In the genomic region with DNA sequence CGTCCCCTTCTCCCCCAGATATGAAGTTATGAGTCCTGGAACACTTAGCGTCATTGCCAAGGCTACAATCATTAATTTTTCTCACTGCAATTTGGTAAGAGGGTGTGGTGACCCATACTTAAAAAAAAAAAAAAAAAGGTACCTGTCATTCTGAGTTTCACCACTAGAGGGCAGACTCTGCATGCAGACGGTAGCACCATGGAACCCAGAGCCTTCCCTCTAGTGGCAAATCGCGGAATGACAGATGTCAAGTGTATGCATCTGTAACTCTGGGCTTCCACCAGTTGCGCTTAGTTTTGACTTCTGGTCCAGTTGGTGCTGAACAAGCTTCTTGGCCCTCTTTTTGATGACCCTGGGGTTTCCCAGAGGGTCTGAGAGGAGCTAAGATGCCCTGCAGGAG, we compare ENCODE assay signal across 8 mouse cellular contexts. TPM values are rescaled to one million over a fixed set of nuclear protein-coding genes. Genes with fewer than 3 reads are reported as not detected.
DNase-seq lines count a peak whose midpoint lies in the region; ATAC-seq lines count a peak whose summit lies in the region.

No protein-coding gene starts in this region.

- no peak for ATAC-seq in cerebellum, adult (ENCODE audit: insufficient number of reproducible peaks, low FRiP score, low TSS enrichment)
- ATAC-seq in megakaryocyte progenitor cell, adult 5-6 weeks (replicated peaks; ENCODE audit: poor library complexity): peak; percentile 98

- DNase-seq in cerebellum, adult 11 months: peak; percentile 52
- DNase-seq in MN1 (ENCODE audit: low spot score): peak; percentile 87
- peak; percentile 57 for DNase-seq in cerebellum, adult 9-11 months
- DNase-seq in gastrocnemius, postnatal 4 days (ENCODE audit: low spot score in 2 of 2): peak; percentile 51 to 77
- DNase-seq in layer of hippocampus, postnatal 14 days (ENCODE audit: low spot score in 2 of 2): peak; percentile 51 to 74
- peak; percentile 76 to 90 for DNase-seq in spleen, postnatal 10 days (ENCODE audit: low spot score in 2 of 2)

RNA-seq across cellular contexts. Expression of a gene that starts 11.0 kb away (rescaled TPM):
- total RNA-seq in gastrocnemius, postnatal 4 days (2021): not detected
- not detected for total RNA-seq in layer of hippocampus, postnatal 14 days (2021)
- total RNA-seq in megakaryocyte progenitor cell, adult 5-6 weeks (2015): not detected in 2 replicates
- not detected in 2 replicates for total RNA-seq in megakaryocyte progenitor cell, adult 5-6 weeks (2017)

RNA-seq across cellular contexts. Expression of a gene that starts 23.1 kb away (rescaled TPM):
- not detected for total RNA-seq in gastrocnemius, postnatal 4 days (2021)
- not detected for total RNA-seq in layer of hippocampus, postnatal 14 days (2021)
- total RNA-seq in megakaryocyte progenitor cell, adult 5-6 weeks (2015): not detected in 2 replicates
- total RNA-seq in megakaryocyte progenitor cell, adult 5-6 weeks (2017): not detected in 2 replicates

RNA-seq across cellular contexts. Expression of a gene that starts 26.3 kb away (rescaled TPM):
- total RNA-seq in gastrocnemius, postnatal 4 days (2021): under 1 TPM; 0.29 to 0.39 TPM
- total RNA-seq in layer of hippocampus, postnatal 14 days (2021): under 1 TPM; 0.14 to 0.44 TPM
- not detected in 2 replicates for total RNA-seq in megakaryocyte progenitor cell, adult 5-6 weeks (2015)
- not detected in 2 replicates for total RNA-seq in megakaryocyte progenitor cell, adult 5-6 weeks (2017)

RNA-seq across cellular contexts. Expression of a gene that starts 45.2 kb away (rescaled TPM):
- not detected for total RNA-seq in gastrocnemius, postnatal 4 days (2021)
- total RNA-seq in layer of hippocampus, postnatal 14 days (2021): under 1 TPM in 1 of 2 experiments, not detected in 1; 0.55 TPM
- not detected in 2 replicates for total RNA-seq in megakaryocyte progenitor cell, adult 5-6 weeks (2015)
- not detected in 2 replicates for total RNA-seq in megakaryocyte progenitor cell, adult 5-6 weeks (2017)

RNA-seq across cellular contexts. Expression of a gene that starts 48.2 kb away (rescaled TPM):
- not detected for total RNA-seq in gastrocnemius, postnatal 4 days (2021)
- total RNA-seq in layer of hippocampus, postnatal 14 days (2021): not detected
- total RNA-seq in megakaryocyte progenitor cell, adult 5-6 weeks (2015): not detected in 2 replicates
- not detected in 2 replicates for total RNA-seq in megakaryocyte progenitor cell, adult 5-6 weeks (2017)
